Mouse (Mus musculus) G1E (cell line): ENCODE data around the gene Tbc1d4.

Source experiments
- CTCF ChIP-seq: IDR thresholded peaks from 2 replicates; pipeline ENCODE4 v1.5.1; 2012; ENCODE audit warnings: low read depth, low read length, inconsistent platforms, mixed read lengths
- GATA1 ChIP-seq: IDR thresholded peaks from 2 replicates; pipeline ENCODE4 v1.6.1; 2012; ENCODE audit warnings: borderline replicate concordance, low read length, inconsistent platforms, mixed read lengths
- GATA2 ChIP-seq: IDR thresholded peaks from 2 replicates; pipeline ENCODE4 v1.6.1; 2012; ENCODE audit warnings: low read depth, low read length, inconsistent platforms, borderline replicate concordance
- POLR2AphosphoS5 ChIP-seq: IDR thresholded peaks from 2 replicates; pipeline ENCODE4 v1.6.1; 2012; ENCODE audit warnings: low read depth, low read length, inconsistent platforms; ENCODE audit not compliant: insufficient replicate concordance
- TAL1 ChIP-seq: conservative IDR thresholded peaks from 2 replicates; pipeline ENCODE4 v1.6.1; 2012; ENCODE audit warnings: low read depth, low read length, inconsistent platforms, mixed read lengths

- TF ChIP-seq CTCF: no peak
- TF ChIP-seq GATA1: no peak
- no peak for TF ChIP-seq TAL1
- no peak for TF ChIP-seq POLR2AphosphoS5
- no peak for TF ChIP-seq GATA2
Observed at GRCm38 (mm10) chr14:101445205-101445604, 163.8 kb downstream of the Tbc1d4 start.
